Mouse (Mus musculus) hindbrain, embryonic 10.5 days (tissue): ENCODE measurements around the gene Cog1. TPM values are rescaled to one million over a fixed set of nuclear protein-coding genes. Genes with fewer than 3 reads are reported as not detected.

ENCODE experiments used
- DNase-seq: peaks from one replicate; pipeline ENCODE4 v3.0.0-alpha.2; 2017; ENCODE audit warnings: low spot score
- H3K27ac ChIP-seq: fragments of 300-500 bp; sonication (generic); 2 replicates; pipeline ENCODE4 v1.5.1; 2016; ENCODE audit warnings: mild to moderate bottlenecking, moderate library complexity
- H3K27me3 ChIP-seq: fragments of 300-500 bp; sonication (generic); 2 replicates; pipeline ENCODE4 v1.6.1; 2016; ENCODE audit warnings: mild to moderate bottlenecking; ENCODE audit not compliant: poor library complexity, insufficient read depth, severe bottlenecking
- H3K36me3 ChIP-seq: fragments of 300-500 bp; sonication (generic); 2 replicates; pipeline ENCODE4 v1.6.1; 2016; ENCODE audit warnings: mild to moderate bottlenecking, moderate library complexity
- H3K4me1 ChIP-seq: fragments of 300-500 bp; sonication (generic); replicated peaks from 2 replicates; pipeline ENCODE4 v1.6.1; 2016; ENCODE audit warnings: mild to moderate bottlenecking
- H3K4me3 ChIP-seq: fragments of 300-500 bp; sonication (generic); 2 replicates; pipeline ENCODE4 v1.5.1; 2016; ENCODE audit warnings: mild to moderate bottlenecking, moderate library complexity
- H3K9me3 ChIP-seq: fragments of 300-500 bp; sonication (generic); 2 replicates; pipeline ENCODE4 v1.6.1; 2016; ENCODE audit warnings: mild to moderate bottlenecking, moderate library complexity
- WGBS: fragments of 180-500 bp; shearing (Covaris S2); methylation state at CpG from one replicate; pipeline ENCODE4 v1.1.7; 2016; 5-methylcytosine and 5-hydroxymethylcytosine counted together
- polyA plus RNA-seq: library from polyadenylated mRNA; unstranded; fragments of >200 nt; fragmentation: Nextera tagmentation; extraction: Ambion mirVana; gene quantifications from 2 replicates; pipeline ENCODE4 v1.2.1, GENCODE M21; 2016

Cog1 gene
- polyA plus RNA-seq, 1 experiment from 2014 or later: 40.3 TPM

- Histone ChIP-seq H3K4me1 (peaks cover 10% of the 10 kb centered on the region), H3K4me3 (no peak overlapping the region), H3K9me3 (peaks cover 5% of the 10 kb centered on the region; the same call in 1 of the 2 replicates), H3K27me3 (no peaks in the 10 kb centered on the region), H3K36me3 (peaks cover 76% of the 10 kb centered on the region), H3K27ac (no peak overlapping the region)
- WGBS: 87% methylated on average over 12 of the region's 12 CpGs
- no peak for DNase-seq
These were observed 49.1 kb downstream of the Cog1 start for GRCm38 (mm10) chr11:113698013-113698545.

DNA sequence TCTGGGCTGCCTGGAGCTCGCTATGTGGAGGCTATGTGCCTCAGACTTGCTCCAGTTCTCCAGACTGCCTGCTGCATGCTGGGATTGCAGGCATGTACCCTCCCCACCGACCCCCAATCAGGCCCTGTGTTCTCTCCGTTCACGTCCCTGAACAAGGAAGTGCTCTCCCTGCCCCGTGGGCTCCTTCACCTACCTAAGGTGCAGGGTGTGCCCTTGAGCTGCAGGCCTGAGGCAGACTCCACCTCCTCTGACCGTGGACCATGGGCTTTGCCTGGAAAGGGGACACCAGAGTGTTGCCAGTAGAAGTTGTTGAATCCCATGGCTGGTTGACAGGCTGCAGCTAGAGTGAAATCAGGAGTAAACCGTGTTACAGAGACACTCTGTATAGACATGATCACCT lies 50.7 kb downstream of the Cog1 start:
- Histone ChIP-seq H3K36me3 (peaks cover 60% of the 10 kb centered on the region), H3K27ac (no peak overlapping the region), H3K4me3 (no peak overlapping the region), H3K4me1 (peaks cover 15% of the 10 kb centered on the region), H3K27me3 (no peaks in the 10 kb centered on the region), H3K9me3 (peaks cover 5% of the 10 kb centered on the region; the same call in 1 of the 2 replicates)
- no peak for DNase-seq
- WGBS: 88% methylated on average over 7 of the region's 7 CpGs

GRCm38 (mm10) chr11:113703758-113704157 lies 54.8 kb downstream of the Cog1 start:
- WGBS: 49% methylated on average over 5 of the region's 5 CpGs
- peak; percentile 83 for DNase-seq
- no peak overlapping the region for H3K4me3 ChIP-seq
- H3K36me3 ChIP-seq: peaks cover 32% of the 10 kb centered on the region
- peaks cover 12% of the 10 kb centered on the region for H3K4me1 ChIP-seq
- peaks cover 15% of the 10 kb centered on the region for H3K27me3 ChIP-seq
- H3K27ac ChIP-seq: 0 out of 2 replicates have a peak overlapping the region, but pooled peaks have one; percentile 5
- H3K9me3 ChIP-seq: no peaks in the 10 kb centered on the region

- Histone ChIP-seq H3K27ac (no peak overlapping the region), H3K4me3 (no peak overlapping the region), H3K27me3 (peaks cover 26% of the 10 kb centered on the region), H3K36me3 (peaks cover 18% of the 10 kb centered on the region), H3K4me1 (peaks cover 35% of the 10 kb centered on the region), H3K9me3 (no peaks in the 10 kb centered on the region)
- no peak for DNase-seq
- WGBS: 91% methylated on average over 15 of the region's 15 CpGs
These were observed 57.1 kb downstream of the Cog1 start for GRCm38 (mm10) chr11:113705966-113706652.

DNA sequence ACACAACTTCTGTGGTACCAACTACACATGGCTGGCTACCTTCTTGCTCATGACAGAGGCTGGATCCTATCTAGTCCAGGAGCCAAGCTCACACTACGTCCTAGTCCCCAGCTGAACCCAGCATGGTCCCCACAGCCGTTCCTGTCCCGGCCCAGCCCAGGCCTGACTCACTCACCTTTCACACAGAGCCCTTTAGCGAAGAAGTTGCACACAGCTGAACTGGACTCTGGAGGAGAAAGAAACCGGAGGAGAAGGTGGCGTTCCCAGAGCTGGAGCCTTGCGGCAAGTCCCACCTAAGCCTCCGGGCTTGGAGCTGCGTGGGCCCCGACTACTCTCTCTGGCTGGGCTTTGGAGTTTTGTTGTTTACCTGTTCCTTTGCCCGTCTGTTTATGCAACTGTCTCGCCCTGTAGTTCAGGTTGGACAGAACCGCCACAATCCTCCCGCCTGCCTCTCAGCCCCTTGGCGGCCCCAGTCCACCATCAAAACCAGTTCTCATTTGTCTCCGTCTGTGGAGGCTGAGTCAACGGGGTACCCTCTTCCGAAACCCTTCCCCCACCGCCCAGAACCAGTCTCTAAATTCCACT lies 59.8 kb downstream of the Cog1 start:
- H3K4me3 ChIP-seq: no peak overlapping the region
- H3K36me3 ChIP-seq: peaks cover 13% of the 10 kb centered on the region
- WGBS: 44% methylated on average over 19 of the region's 19 CpGs
- no peaks in the 10 kb centered on the region for H3K9me3 ChIP-seq
- peak overlapping the region; percentile 91 for H3K27ac ChIP-seq
- peaks cover 42% of the 10 kb centered on the region for H3K27me3 ChIP-seq
- no peak for DNase-seq
- peaks cover 44% of the 10 kb centered on the region for H3K4me1 ChIP-seq

- WGBS: 4% methylated on average over 15 of the region's 15 CpGs
- DNase-seq: no peak
- peaks cover 44% of the 10 kb centered on the region for H3K4me1 ChIP-seq
- peaks cover 47% of the 10 kb centered on the region for H3K27me3 ChIP-seq
- H3K4me3 ChIP-seq: peak overlapping the region; percentile 30; the same call in 1 of the 2 replicates
- H3K36me3 ChIP-seq: peaks cover 13% of the 10 kb centered on the region
- peak overlapping the region; percentile 91 for H3K27ac ChIP-seq
- H3K9me3 ChIP-seq: no peaks in the 10 kb centered on the region
These were observed 60.3 kb downstream of the Cog1 start for GRCm38 (mm10) chr11:113709272-113709671.

- H3K27me3 ChIP-seq: peaks cover 50% of the 10 kb centered on the region
- H3K27ac ChIP-seq: peak within 1 kb of the TSS; percentile 91
- 3% methylated on average over 11 of the region's 11 CpGs for WGBS
- H3K36me3 ChIP-seq: peaks cover 13% of the 10 kb centered on the region
- no peak for DNase-seq
- peaks cover 48% of the 10 kb centered on the region for H3K4me1 ChIP-seq
- H3K9me3 ChIP-seq: no peaks in the 10 kb centered on the region
- H3K4me3 ChIP-seq: peak within 1 kb of the TSS; percentile 30
These were observed 60.8 kb downstream of the Cog1 start, which contains the start of gene Cpsf4l for GRCm38 (mm10) chr11:113709731-113710256. Cpsf4l (minus strand) TSS chr11:113710017.

DNA sequence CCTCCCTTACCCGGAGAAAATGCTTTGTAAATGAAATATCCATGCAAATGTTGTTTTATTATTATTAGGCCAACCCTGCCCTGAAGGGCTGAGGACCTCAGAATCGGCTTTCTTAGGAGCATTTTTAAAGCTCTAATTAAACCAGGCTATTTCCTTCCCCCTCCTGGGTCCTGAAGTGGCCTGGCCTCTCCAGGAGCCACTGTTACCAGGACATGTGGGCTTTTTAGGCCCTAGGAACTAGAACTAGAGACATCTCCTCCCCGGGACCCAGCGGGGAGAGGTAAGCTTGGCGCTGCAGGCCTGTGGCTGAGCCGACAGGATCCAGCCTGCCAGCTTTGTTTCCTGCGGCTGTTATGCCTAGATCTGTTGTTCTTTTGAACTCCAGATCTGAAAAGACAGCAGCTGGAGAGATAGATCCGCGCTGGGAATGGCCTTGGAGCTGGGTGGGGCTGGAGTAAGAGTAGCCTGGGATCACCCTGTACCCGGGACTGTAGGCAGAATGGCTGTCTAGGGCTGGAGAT lies 61.3 kb downstream of the Cog1 start:
- peak; percentile 75 for DNase-seq
- H3K27ac ChIP-seq: peak overlapping the region; percentile 91
- H3K4me1 ChIP-seq: peaks cover 53% of the 10 kb centered on the region
- peaks cover 56% of the 10 kb centered on the region for H3K27me3 ChIP-seq
- peak overlapping the region; percentile 30 for H3K4me3 ChIP-seq
- no peaks in the 10 kb centered on the region for H3K9me3 ChIP-seq
- 2% methylated on average over 10 of the region's 10 CpGs for WGBS
- H3K36me3 ChIP-seq: peaks cover 13% of the 10 kb centered on the region

DNA sequence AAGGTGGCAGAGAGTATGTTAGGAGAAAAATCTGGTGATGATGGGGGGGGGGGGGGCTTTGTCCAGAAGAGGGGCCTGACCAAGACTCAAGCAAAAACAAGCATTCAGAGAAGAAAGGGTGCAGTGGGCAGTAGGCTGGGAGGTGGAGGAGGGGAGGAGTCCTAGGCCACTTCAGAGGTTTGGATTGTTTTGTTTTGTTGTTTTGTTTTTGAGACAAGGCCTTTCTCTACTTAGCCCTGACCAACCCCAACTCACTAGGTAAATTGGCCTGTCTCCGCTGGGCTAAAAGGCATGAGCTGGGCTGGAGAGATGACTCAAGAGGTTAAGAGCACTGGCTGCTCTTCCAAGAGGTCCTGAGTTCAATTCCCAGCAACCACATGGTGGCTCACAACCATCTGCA lies 62.1 kb downstream of the Cog1 start:
- H3K4me3 ChIP-seq: peak overlapping the region; percentile 30; the same call in 1 of the 2 replicates
- peaks cover 50% of the 10 kb centered on the region for H3K4me1 ChIP-seq
- 21% methylated on average over 1 of the region's 1 CpGs for WGBS
- H3K27me3 ChIP-seq: peaks cover 61% of the 10 kb centered on the region
- no peaks in the 10 kb centered on the region for H3K9me3 ChIP-seq
- H3K27ac ChIP-seq: peak overlapping the region; percentile 91
- H3K36me3 ChIP-seq: peaks cover 13% of the 10 kb centered on the region
- no peak for DNase-seq

DNA sequence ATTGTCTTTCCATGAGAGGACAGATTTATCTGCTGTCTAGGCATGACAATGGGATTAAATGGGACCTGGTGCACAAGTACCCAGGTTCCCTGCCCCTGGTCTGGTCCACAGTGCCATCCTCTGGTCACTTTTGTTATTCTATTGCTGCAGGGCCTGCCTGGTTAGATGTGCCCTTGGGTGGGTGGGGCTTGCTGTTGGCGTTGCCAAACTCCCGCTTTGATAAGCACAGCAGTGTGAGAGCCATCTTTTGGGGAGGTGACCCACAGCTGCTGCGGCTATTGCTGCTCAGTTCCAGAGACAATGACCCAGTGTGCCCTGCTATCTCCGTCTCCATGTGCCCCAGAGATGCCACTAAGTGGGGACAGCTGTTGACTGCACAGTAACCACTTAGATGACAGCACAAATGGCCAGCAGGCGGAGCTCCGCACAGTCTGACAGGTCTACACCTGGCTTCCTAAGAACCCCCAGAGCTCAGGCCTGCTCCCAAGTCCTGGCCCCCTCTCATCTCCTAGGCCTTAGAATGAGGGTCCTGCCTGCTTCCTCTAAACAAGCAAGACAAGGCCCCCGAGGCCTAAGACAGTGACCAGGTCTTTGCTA lies 66.2 kb downstream of the Cog1 start:
- no peaks in the 10 kb centered on the region for H3K9me3 ChIP-seq
- no peaks in the 10 kb centered on the region for H3K36me3 ChIP-seq
- 0 out of 2 replicates have a peak overlapping the region, but pooled peaks have one; percentile 5 for H3K27ac ChIP-seq
- no peak overlapping the region for H3K4me3 ChIP-seq
- peaks cover 48% of the 10 kb centered on the region for H3K4me1 ChIP-seq
- DNase-seq: no peak
- peaks cover 47% of the 10 kb centered on the region for H3K27me3 ChIP-seq
- 61% methylated on average over 7 of the region's 7 CpGs for WGBS

DNA sequence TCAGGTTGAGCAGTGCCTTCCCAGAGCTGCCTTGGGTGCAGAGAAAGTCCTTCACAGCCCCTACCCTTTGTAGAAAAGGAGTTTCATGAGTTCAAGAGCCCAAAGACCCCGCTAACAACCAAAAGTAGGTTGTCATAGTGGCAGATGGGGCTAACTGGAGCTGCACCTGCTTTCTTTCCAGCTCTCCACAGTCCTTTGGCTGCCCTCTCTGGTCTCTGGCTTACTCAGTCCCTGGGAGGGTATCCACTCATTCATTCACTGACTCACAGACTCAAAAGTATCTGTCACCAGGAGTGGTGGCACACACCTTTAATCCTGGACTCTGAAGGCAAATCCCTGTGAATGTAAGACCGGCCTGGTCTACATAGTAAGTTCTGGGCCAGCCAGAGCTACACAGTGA lies 67.2 kb downstream of the Cog1 start:
- no peak for DNase-seq
- Histone ChIP-seq H3K4me1 (peaks cover 38% of the 10 kb centered on the region), H3K27ac (no peak overlapping the region), H3K36me3 (no peaks in the 10 kb centered on the region), H3K4me3 (no peak overlapping the region), H3K9me3 (no peaks in the 10 kb centered on the region), H3K27me3 (peaks cover 47% of the 10 kb centered on the region)
- WGBS: 89% methylated on average over 2 of the region's 2 CpGs
